Mouse (Mus musculus) spleen, adult 2 months (tissue): ENCODE data around the gene Kcnc3.

Source experiments
- CTCF ChIP-seq: fragments of 200-500 bp; IDR thresholded peaks from 2 replicates; pipeline ENCODE4 v1.5.1; 2011; ENCODE audit warnings: mild to moderate bottlenecking, inconsistent platforms; ENCODE audit not compliant: insufficient read depth, insufficient read length, insufficient replicate concordance; ENCODE audit errors: extremely low read depth
- POLR2A ChIP-seq: fragments of 200-500 bp; IDR thresholded peaks from 2 replicates; pipeline ENCODE4 v1.6.1; 2011; ENCODE audit warnings: low read depth, low read length, inconsistent platforms

- no peak for TF ChIP-seq CTCF
- no peak for TF ChIP-seq POLR2A
Measured at GRCm38 (mm10) chr7:44586518-44586917, 3.9 kb upstream of the Kcnc3 start.
